Mouse (Mus musculus) spleen, postnatal 0 days (tissue): ENCODE data around the gene Ankfn1. TPM values are rescaled to one million over a fixed set of nuclear protein-coding genes. Genes with fewer than 3 reads are reported as not detected.

Source experiments
- polyA plus RNA-seq: library from polyadenylated mRNA; unstranded; fragments of >200 nt; fragmentation: Nextera tagmentation; extraction: Ambion mirVana; gene quantifications from 2 replicates; pipeline ENCODE4 v1.2.1, GENCODE M21; 2015

The Ankfn1 gene
- not detected in 2 replicates for polyA plus RNA-seq

DNA sequence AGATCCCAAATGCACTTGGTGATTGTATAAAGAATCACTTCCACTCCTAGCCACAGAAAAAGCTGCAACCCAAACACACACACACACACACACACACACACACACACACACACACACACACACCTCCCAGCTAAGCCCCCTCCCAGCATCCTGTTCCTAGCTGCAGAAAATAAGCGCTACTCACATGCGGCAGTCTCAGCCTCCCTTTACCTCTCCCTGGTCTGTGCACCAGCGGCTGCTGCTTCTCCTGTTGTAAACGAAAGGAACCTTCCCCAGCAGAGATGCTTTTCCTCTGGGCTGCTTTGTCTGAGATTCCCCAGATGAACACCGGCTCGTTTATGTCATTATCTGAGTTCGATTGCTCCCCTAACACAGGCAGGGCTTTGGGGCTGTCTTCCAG is at the start of gene Ankfn1:
Ankfn1 (minus strand) TSS at position 223 of the 400 bp plus-strand sequence.

Other genes starting within 250 kb of the Ankfn1 start
- gene Pctp, start 225.2 kb upstream of the Ankfn1 start, polyA plus RNA-seq = 6.4 and 7.6 TPM in 2 replicates